Mouse (Mus musculus): Measurements from ENCODE around the gene Tceal7. TPM values are rescaled to one million over a fixed set of nuclear protein-coding genes. Genes with fewer than 3 reads are reported as not detected.
"Not testable (repeated sequence)": the region's sequence is repeated elsewhere in the genome, so short reads cannot be mapped to it uniquely, and the experiment has no call there.

Tceal7 gene
- 0.81 and 1.0 TPM in 2 replicates for polyA plus RNA-seq (2014; fragmentation: Nextera tagmentation; extraction: Ambion mirVana)

DNA sequence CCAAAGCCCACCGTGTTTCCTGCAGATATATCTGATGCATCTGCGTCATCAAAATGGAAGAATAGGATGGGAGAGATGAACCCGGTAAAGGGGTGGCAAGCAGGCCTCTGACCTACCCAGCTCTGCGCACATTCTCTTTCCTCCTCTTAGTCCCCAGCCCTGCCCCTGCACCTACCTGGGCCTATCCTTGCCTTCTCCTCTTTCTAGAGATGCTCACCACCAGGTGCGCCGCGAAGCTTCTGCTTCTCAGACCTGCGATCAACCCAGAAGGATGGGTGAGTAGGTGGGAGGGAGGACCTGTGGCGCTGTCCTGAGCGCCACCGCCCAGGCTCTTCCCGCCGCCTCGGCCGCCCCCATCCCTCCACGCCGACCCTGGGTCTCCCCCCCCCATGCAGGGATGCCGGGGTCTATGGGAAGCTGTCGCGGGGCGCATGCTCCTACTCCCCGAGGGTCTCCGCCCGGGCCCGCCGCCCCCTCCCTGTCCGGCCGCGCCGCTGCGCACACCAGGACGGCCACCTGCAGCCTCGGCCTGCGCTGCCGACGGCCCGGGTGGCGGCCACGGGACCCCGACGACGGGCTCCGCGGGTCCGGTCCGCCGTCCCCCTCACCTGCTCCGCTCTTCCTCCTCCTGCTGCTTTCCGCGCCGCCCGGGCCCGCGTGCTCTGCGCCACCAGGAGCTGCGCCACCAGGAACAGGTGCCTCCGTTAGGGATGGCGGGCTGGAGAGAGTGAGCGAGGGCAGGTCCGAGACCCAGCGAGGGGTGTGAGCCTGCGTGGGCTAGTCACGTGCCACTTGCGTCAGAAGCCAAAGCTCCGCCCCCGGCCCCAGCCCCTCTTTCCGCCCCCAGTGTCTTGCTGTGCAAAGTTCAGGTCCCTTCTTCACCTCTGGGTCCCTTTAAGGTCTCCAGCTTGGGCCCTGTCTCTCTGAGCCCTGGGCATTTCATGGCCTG is at the start of gene Tceal7, which contains the start of gene Bex1:
Tceal7 (plus strand) TSS at position 51 of the 949 bp plus-strand sequence.
Bex1 (minus strand) TSS at position 785 of the 949 bp plus-strand sequence.
- H3K36me3 ChIP-seq (ENCODE audit: control insufficient read depth, insufficient read depth, low read length); H3K4me1 ChIP-seq (ENCODE audit: control insufficient read depth, insufficient read depth, low read length); DNase-seq (ENCODE audit: low spot score, missing footprints); H3K9me3 ChIP-seq (ENCODE audit: control insufficient read depth, low read length); H3K27me3 ChIP-seq (ENCODE audit: control insufficient read depth, insufficient read depth, low read length); H3K27ac ChIP-seq (ENCODE audit: low read depth, low read length): not testable (repeated sequence)
- peak; percentile 93 for ATAC-seq (ENCODE audit: low FRiP score)
- Histone ChIP-seq H3K4me3 (ENCODE audit: low read depth, low read length) (peak within 1 kb of the TSS; percentile 32), H3K4me2 (peak within 1 kb of the TSS; percentile 39), H3K9ac (ENCODE audit: low read length) (peak within 1 kb of the TSS; percentile 30; the same call in 1 of the 2 replicates)
- WGBS: 47% methylated on average over 11 of the region's 67 CpGs

DNA sequence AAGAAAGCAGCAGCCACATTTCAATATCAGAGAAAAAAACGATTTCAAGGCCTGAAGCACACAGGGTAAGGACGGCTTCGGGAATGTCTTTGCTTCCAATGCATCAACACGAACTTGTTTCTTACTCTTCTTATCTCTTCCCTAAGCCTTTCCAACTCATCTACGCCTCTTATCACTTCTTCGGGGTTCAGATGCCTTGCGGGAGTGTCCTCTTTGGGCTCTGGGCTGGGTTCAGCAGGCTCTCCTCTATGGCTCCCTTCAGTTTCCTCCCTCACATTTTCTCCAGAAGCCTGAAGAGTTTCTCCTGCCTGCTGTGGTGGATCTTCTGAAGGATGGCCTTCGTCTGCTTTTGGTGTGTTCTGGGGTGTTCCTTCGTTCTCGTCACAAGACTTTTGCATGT is 44.0 kb upstream of the Tceal7 start:
- peak overlapping the region; percentile 20; the same call in 1 of the 2 replicates for H3K9ac ChIP-seq (ENCODE audit: low read length)
- WGBS: 65% methylated on average over 10 of the region's 10 CpGs

DNA sequence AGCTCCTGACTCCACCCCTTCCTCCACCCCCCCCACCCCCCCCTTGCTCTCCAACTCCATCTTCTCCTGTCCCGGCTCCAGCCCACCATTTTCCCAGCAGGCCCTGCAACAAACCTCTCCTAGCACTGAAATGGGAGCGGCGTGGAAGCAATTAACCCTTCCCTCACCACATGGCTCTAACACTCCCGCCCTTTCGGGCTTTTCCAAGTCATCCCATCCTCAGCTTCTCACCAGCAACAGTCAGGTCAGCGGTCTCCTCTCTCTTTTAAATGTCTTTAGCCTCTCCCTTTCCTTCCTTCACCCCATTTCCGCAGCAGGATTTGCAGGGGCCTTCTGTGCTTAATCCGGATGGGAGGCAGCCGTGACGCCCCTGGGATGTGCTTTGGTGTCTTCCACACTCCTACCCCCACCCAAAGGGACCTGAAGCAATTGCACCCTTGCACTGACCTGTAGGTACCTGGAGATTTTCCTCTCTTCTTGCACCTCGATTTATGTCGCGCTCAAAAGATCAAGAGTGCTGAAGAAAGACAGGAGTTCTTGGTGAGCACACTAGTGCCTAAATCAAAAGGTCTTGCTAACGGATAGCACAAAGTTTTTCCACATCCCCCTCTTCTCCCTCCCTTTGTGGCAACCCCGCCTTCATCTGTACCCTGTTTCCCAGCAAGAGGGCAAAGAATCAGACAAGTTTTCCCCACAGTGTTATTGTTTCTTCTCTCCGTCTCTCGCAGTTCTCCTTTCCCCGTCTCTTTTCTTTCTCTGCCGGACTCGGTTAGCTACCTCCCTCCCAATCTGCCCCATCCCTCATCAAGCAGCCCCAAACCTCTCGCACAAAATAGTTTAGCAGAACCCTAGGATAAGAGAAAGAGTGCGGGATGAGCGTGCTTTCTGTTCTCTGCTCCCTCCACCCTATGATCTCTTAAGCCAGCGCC is 43.1 kb upstream of the Tceal7 start:
- Histone ChIP-seq H3K27ac (ENCODE audit: low read depth, low read length) (peak overlapping the region; percentile 45), H3K4me3 (ENCODE audit: low read depth, low read length) (peak overlapping the region; percentile 49), H3K9me3 (ENCODE audit: control insufficient read depth, low read length) (no peaks in the 10 kb centered on the region), H3K36me3 (ENCODE audit: control insufficient read depth, insufficient read depth, low read length) (no peaks in the 10 kb centered on the region), H3K9ac (ENCODE audit: low read length) (peak overlapping the region; percentile 60), H3K27me3 (ENCODE audit: control insufficient read depth, insufficient read depth, low read length) (no peaks in the 10 kb centered on the region), H3K4me1 (ENCODE audit: control insufficient read depth, insufficient read depth, low read length) (no peaks in the 10 kb centered on the region; the same call in 1 of the 2 replicates), H3K4me2 (peak overlapping the region; percentile 45)
- ATAC-seq (ENCODE audit: low FRiP score): peak; percentile 70
- peak; percentile 95 for DNase-seq (ENCODE audit: low spot score, missing footprints)
- 16% methylated on average over 24 of the region's 24 CpGs for WGBS

More for the DNA sequence above, 44.0 kb upstream of the Tceal7 start:
- Histone ChIP-seq H3K4me2 (peak overlapping the region; percentile 45), H3K4me3 (ENCODE audit: low read depth, low read length) (peak overlapping the region; percentile 49), H3K27ac (ENCODE audit: low read depth, low read length) (no peak overlapping the region), H3K27me3 (ENCODE audit: control insufficient read depth, insufficient read depth, low read length) (no peaks in the 10 kb centered on the region), H3K9me3 (ENCODE audit: control insufficient read depth, low read length) (no peaks in the 10 kb centered on the region), H3K36me3 (ENCODE audit: control insufficient read depth, insufficient read depth, low read length) (no peaks in the 10 kb centered on the region), H3K4me1 (ENCODE audit: control insufficient read depth, insufficient read depth, low read length) (no peaks in the 10 kb centered on the region; the same call in 1 of the 2 replicates)
- DNase-seq (ENCODE audit: low spot score, missing footprints) (no peak), ATAC-seq (ENCODE audit: low FRiP score) (no peak)

DNA sequence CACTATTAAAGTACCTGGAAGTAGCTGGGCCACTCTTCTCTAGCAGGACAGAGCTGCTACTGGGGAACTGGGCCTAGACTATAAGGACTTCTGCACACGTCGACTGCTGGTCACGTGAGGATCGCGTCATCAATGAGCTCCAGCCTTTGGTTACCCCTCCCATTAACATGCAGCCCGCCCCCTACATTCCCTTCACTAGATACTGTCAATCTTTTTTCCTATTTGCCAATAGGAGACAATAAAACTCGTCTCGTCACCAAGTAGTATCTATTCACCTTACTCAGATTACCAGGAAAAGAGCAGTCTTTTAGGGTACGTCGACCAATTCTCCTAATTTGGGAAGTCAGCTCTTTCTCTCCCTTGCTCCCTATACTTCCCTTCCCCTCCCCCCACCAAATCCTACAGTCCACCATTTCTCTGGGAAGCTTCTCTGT is 42.4 kb upstream of the Tceal7 start, which contains the start of gene Tceal8:
Tceal8 (minus strand) TSS at position 225 of the 434 bp plus-strand sequence.
- H3K9me3 ChIP-seq (ENCODE audit: control insufficient read depth, low read length): no peaks in the 10 kb centered on the region
- DNase-seq (ENCODE audit: low spot score, missing footprints): peak; percentile 94
- WGBS: 16% methylated on average over 10 of the region's 10 CpGs
- H3K4me1 ChIP-seq (ENCODE audit: control insufficient read depth, insufficient read depth, low read length): no peaks in the 10 kb centered on the region; the same call in 1 of the 2 replicates
- peak within 1 kb of the TSS; percentile 49 for H3K4me3 ChIP-seq (ENCODE audit: low read depth, low read length)
- H3K27ac ChIP-seq (ENCODE audit: low read depth, low read length): peak within 1 kb of the TSS; percentile 45
- peak within 1 kb of the TSS; percentile 60 for H3K9ac ChIP-seq (ENCODE audit: low read length)
- peak within 1 kb of the TSS; percentile 45 for H3K4me2 ChIP-seq
- H3K27me3 ChIP-seq (ENCODE audit: control insufficient read depth, insufficient read depth, low read length): no peaks in the 10 kb centered on the region
- peak; percentile 97 for ATAC-seq (ENCODE audit: low FRiP score)
- H3K36me3 ChIP-seq (ENCODE audit: control insufficient read depth, insufficient read depth, low read length): no peaks in the 10 kb centered on the region

DNA sequence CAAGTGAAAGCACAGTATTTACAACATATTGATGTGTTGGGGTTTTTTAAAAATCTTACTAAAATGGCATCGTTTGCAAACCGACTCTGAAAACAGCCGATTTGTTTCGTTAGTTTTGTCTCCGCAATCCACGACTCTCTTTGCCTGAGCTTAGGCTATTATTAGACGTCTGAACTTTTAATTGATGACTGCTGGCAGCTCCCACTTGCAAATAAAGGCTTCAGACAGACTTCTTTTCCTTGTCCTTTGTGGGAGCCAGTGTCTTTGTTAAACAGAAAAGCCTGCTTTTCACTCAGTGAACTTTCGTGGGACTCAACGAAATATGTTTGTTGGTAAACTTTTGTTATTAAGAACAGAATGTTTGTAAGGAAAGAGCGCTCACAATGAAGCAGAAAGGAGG is 41.8 kb upstream of the Tceal7 start:
- H3K9ac ChIP-seq (ENCODE audit: low read length): peak overlapping the region; percentile 48; the same call in 1 of the 2 replicates
- no peaks in the 10 kb centered on the region; the same call in 1 of the 2 replicates for H3K4me1 ChIP-seq (ENCODE audit: control insufficient read depth, insufficient read depth, low read length)
- peak overlapping the region; percentile 32 for H3K4me2 ChIP-seq
- no peaks in the 10 kb centered on the region for H3K9me3 ChIP-seq (ENCODE audit: control insufficient read depth, low read length)
- peak overlapping the region; percentile 49 for H3K4me3 ChIP-seq (ENCODE audit: low read depth, low read length)
- no peaks in the 10 kb centered on the region for H3K36me3 ChIP-seq (ENCODE audit: control insufficient read depth, insufficient read depth, low read length)
- WGBS: 30% methylated on average over 10 of the region's 10 CpGs
- DNase-seq (ENCODE audit: low spot score, missing footprints) (peak; percentile 85), ATAC-seq (ENCODE audit: low FRiP score) (no peak)
- peak overlapping the region; percentile 28; the same call in 1 of the 2 replicates for H3K27ac ChIP-seq (ENCODE audit: low read depth, low read length)
- no peaks in the 10 kb centered on the region for H3K27me3 ChIP-seq (ENCODE audit: control insufficient read depth, insufficient read depth, low read length)

DNA sequence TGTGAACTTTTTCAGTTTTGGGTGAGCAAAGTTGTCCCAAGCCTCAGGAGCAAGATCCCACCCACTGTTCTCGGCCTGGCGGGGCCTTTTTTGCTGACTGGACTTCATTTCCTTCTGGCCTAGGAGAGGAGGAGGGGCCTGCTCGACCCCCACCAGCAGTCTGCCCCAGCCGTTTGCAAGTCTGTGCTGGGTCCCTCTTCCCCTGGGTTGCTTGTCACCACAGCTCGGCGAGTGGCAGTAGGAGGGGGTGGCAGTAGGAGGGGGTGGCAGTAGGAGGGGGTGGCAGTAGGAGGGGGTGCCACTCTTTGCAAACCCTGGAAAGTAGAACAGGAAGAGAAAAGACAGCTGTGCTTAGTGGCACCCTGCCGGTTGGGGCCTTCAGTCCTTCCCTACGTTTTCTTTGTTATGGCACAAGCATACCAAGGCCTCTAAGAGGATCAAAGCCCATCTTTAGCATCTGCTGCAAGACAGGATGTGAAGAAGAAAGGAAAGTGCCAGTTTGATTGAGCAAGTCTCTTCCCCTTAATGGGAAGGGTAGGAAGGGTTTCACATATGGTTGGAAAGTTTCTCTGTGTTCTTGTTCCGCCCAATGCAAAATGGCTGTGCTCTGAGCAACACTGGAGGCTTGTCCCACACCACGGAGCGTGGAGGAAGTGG is 33.6 kb upstream of the Tceal7 start:
- Histone ChIP-seq H3K4me3 (ENCODE audit: low read depth, low read length) (no peak overlapping the region), H3K27ac (ENCODE audit: low read depth, low read length) (no peak overlapping the region), H3K4me1 (ENCODE audit: control insufficient read depth, insufficient read depth, low read length) (no peaks in the 10 kb centered on the region), H3K9ac (ENCODE audit: low read length) (no peak overlapping the region), H3K4me2 (no peak overlapping the region), H3K36me3 (ENCODE audit: control insufficient read depth, insufficient read depth, low read length) (no peaks in the 10 kb centered on the region), H3K27me3 (ENCODE audit: control insufficient read depth, insufficient read depth, low read length) (no peaks in the 10 kb centered on the region), H3K9me3 (ENCODE audit: control insufficient read depth, low read length) (no peaks in the 10 kb centered on the region)
- WGBS: 25% methylated on average over 11 of the region's 11 CpGs
- ATAC-seq (ENCODE audit: low FRiP score) (peak; percentile 74), DNase-seq (ENCODE audit: low spot score, missing footprints) (peak; percentile 88)

DNA sequence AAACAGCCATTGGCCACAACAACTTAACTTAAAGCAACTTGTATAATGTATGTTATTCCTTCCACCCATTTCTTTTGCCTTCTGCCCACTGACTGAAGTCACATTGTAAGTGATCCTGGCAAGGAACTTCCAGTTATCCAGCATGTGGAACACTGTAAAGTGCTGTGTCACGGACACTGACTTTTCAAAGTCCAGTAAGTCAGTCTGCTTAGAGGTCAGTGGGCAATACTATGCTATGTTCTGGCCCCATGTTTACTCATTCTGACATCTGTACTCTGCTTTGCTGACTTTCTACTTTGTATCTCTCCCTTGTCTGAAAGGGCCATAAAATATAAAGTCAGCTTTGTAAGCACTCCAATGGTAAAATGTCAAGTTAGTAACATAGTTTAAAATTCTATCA is 31.5 kb upstream of the Tceal7 start:
- Histone ChIP-seq H3K36me3 (ENCODE audit: control insufficient read depth, insufficient read depth, low read length) (no peaks in the 10 kb centered on the region), H3K9ac (ENCODE audit: low read length) (no peak overlapping the region), H3K4me3 (ENCODE audit: low read depth, low read length) (no peak overlapping the region), H3K4me1 (ENCODE audit: control insufficient read depth, insufficient read depth, low read length) (no peaks in the 10 kb centered on the region), H3K9me3 (ENCODE audit: control insufficient read depth, low read length) (no peaks in the 10 kb centered on the region), H3K4me2 (no peak overlapping the region), H3K27ac (ENCODE audit: low read depth, low read length) (no peak overlapping the region), H3K27me3 (ENCODE audit: control insufficient read depth, insufficient read depth, low read length) (no peaks in the 10 kb centered on the region)
- ATAC-seq (ENCODE audit: low FRiP score) (no peak), DNase-seq (ENCODE audit: low spot score, missing footprints) (no peak)
- WGBS: 79% methylated on average over 1 of the region's 1 CpGs

DNA sequence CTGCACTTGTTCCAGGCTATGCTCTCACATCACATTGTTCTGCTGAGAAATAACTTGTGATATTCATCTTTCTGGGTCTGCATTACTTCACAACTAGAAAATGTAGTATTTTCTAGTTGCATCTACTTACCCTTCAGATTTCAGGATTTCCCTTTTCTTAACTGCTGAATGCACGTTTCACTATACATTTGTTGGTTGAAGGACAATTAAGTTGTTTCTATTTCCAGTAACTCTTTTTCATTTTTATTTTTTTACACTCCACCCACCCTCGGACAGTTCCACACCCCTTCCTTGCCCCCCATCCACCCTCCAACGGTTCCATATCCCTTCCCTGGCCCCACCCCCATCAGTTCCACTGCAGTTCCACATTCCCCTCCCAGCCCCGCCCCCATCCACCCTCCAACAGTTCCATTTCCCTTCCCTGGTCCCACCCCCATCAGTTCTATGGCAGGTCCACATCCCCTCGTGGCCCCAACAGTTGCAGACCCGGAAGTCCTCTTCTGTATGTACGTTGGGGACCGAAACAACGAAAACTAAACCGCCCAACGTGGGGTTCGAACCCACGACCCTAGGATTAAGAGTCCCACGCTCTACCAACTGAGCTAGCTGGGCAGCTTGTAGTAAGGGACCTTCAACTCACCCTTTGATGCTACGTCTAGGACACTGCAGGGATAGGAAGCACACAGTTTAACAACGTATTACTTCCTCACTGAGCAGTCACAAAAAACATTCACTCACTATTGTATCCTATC is 19.2 kb upstream of the Tceal7 start:
- H3K4me1 ChIP-seq (ENCODE audit: control insufficient read depth, insufficient read depth, low read length): no peaks in the 10 kb centered on the region
- no peak overlapping the region for H3K27ac ChIP-seq (ENCODE audit: low read depth, low read length)
- DNase-seq (ENCODE audit: low spot score, missing footprints): no peak
- no peaks in the 10 kb centered on the region for H3K27me3 ChIP-seq (ENCODE audit: control insufficient read depth, insufficient read depth, low read length)
- WGBS: 84% methylated on average over 16 of the region's 16 CpGs
- H3K9me3 ChIP-seq (ENCODE audit: control insufficient read depth, low read length): no peaks in the 10 kb centered on the region
- no peak for ATAC-seq (ENCODE audit: low FRiP score)
- H3K4me2 ChIP-seq: no peak overlapping the region
- no peak overlapping the region for H3K9ac ChIP-seq (ENCODE audit: low read length)
- no peak overlapping the region for H3K4me3 ChIP-seq (ENCODE audit: low read depth, low read length)
- H3K36me3 ChIP-seq (ENCODE audit: control insufficient read depth, insufficient read depth, low read length): no peaks in the 10 kb centered on the region

All from midbrain, embryonic 11.5 days (tissue).